Mouse (Mus musculus) MEL (cell line): ENCODE measurements at regions not wholly inside any gene's neighbourhood (a gene's known extent, or its start where the extent isn't known, plus 50 kb on each side); places are given as distances from the start of the nearest gene placed in this dataset.

Experiments used
- DNase-seq: peaks from one replicate; pipeline ENCODE4 v3.0.0; 2011; ENCODE audit warnings: low read depth, low spot score
- H3K27ac ChIP-seq: 2 replicates; pipeline ENCODE4 v1.5.1; 2012; ENCODE audit warnings: low read depth, mild to moderate bottlenecking, control low read depth, low read length, moderate library complexity; ENCODE audit not compliant: control insufficient read depth
- H3K27me3 ChIP-seq, 2 experiments: fragments of 150-350 bp in 1 of 2; sonication (generic) in 1 of 2; 2 replicates each; pipeline ENCODE4 v1.6.1; 2012; ENCODE audit warnings: low read length in 2 of 2, mild to moderate bottlenecking in 2 of 2, improper control_type of control experiment in 1 of 2, moderate library complexity in 1 of 2; ENCODE audit not compliant: insufficient read depth in 2 of 2, control insufficient read depth in 1 of 2
- H3K36me3 ChIP-seq, 2 experiments: 2 replicates each; pipeline ENCODE4 v1.6.1; 2012 to 2014; ENCODE audit warnings: low read length in 2 of 2, improper control_type of control experiment in 1 of 2, inconsistent platforms in 1 of 2, mild to moderate bottlenecking in 1 of 2; ENCODE audit not compliant: insufficient read depth in 2 of 2, control insufficient read depth in 1 of 2
- H3K4me1 ChIP-seq, 2 experiments: fragments of 150-350 bp in 1 of 2; sonication (generic) in 1 of 2; 2 replicates each; pipeline ENCODE4 v1.6.1; 2012; ENCODE audit warnings: low read length in 2 of 2, improper control_type of control experiment in 1 of 2, mild to moderate bottlenecking in 1 of 2; ENCODE audit not compliant: insufficient read depth in 2 of 2, control insufficient read depth in 1 of 2
- H3K4me3 ChIP-seq, 2 experiments: fragments of 150-350 bp in 1 of 2; sonication (generic) in 1 of 2; 2 replicates each; pipeline ENCODE4 v1.5.1; 2012; ENCODE audit warnings: low read depth in 2 of 2, low read length in 2 of 2, mild to moderate bottlenecking in 2 of 2, moderate library complexity in 2 of 2, control low read depth in 1 of 2, improper control_type of control experiment in 1 of 2; ENCODE audit not compliant: control insufficient read depth in 1 of 2, insufficient read depth in 1 of 2
- H3K79me2 ChIP-seq: 2 replicates; pipeline ENCODE4 v1.6.1; 2012; ENCODE audit warnings: mild to moderate bottlenecking, low read length, moderate library complexity; ENCODE audit not compliant: control insufficient read depth, poor library complexity, insufficient read depth
- H3K9ac ChIP-seq: 2 replicates; pipeline ENCODE4 v1.6.1; 2012; ENCODE audit warnings: low read depth, mild to moderate bottlenecking, control low read depth, low read length, moderate library complexity; ENCODE audit not compliant: control insufficient read depth, poor library complexity, severe bottlenecking
- H3K9me3 ChIP-seq: fragments of 150-350 bp; sonication (generic); replicated peaks from 2 replicates; pipeline ENCODE4 v1.6.1; 2012; ENCODE audit warnings: mild to moderate bottlenecking, low read length, improper control_type of control experiment, moderate library complexity; ENCODE audit not compliant: insufficient read depth
- BHLHE40 ChIP-seq: IDR thresholded peaks from 2 replicates; pipeline ENCODE4 v1.6.1; 2012; ENCODE audit warnings: low read depth, mild to moderate bottlenecking, inconsistent platforms, low read length, improper control_type of control experiment, borderline replicate concordance
- CTCF ChIP-seq, 3 experiments: IDR thresholded peaks in 2 of 3; conservative IDR thresholded peaks in 1 of 3; 2 replicates each; pipeline ENCODE4 v1.5.1; 2011 to 2012; ENCODE audit warnings: low read length in 3 of 3, low read depth in 2 of 3, mild to moderate bottlenecking in 2 of 3, improper control_type of control experiment in 1 of 3, inconsistent platforms in 1 of 3, mixed read lengths in 1 of 3, moderate library complexity in 1 of 3; ENCODE audit not compliant: control insufficient read depth in 1 of 3, insufficient read depth in 1 of 3, poor library complexity in 1 of 3, severe bottlenecking in 1 of 3
- ELF1 ChIP-seq: IDR thresholded peaks from 2 replicates; pipeline ENCODE4 v1.6.1; 2014; ENCODE audit warnings: low read depth, mild to moderate bottlenecking, inconsistent platforms, low read length, improper control_type of control experiment, moderate library complexity
- HCFC1 ChIP-seq: IDR thresholded peaks from 2 replicates; pipeline ENCODE4 v1.6.1; 2012; ENCODE audit warnings: low read depth, mild to moderate bottlenecking, inconsistent platforms, low read length, improper control_type of control experiment, moderate library complexity
- KAT2A ChIP-seq: conservative IDR thresholded peaks from 2 replicates; pipeline ENCODE4 v1.6.1; 2012; ENCODE audit warnings: low read depth, low read length, improper control_type of control experiment, inconsistent platforms
- MAFK ChIP-seq: IDR thresholded peaks from 2 replicates; pipeline ENCODE4 v1.6.1; 2011; ENCODE audit warnings: low read depth, mild to moderate bottlenecking, low read length, improper control_type of control experiment, borderline replicate concordance
- MEF2A ChIP-seq: IDR thresholded peaks from 2 replicates; pipeline ENCODE4 v1.6.1; 2014; ENCODE audit warnings: low read depth, mild to moderate bottlenecking, inconsistent platforms, low read length, improper control_type of control experiment; ENCODE audit not compliant: poor library complexity, insufficient replicate concordance, severe bottlenecking; ENCODE audit errors: extremely low read depth
- NELFE ChIP-seq: IDR thresholded peaks from 2 replicates; pipeline ENCODE4 v1.6.1; 2011; ENCODE audit warnings: low read depth, low read length, improper control_type of control experiment
- POLR2AphosphoS2 ChIP-seq: IDR thresholded peaks from 2 replicates; pipeline ENCODE4 v1.6.1; 2011; ENCODE audit warnings: low read length, improper control_type of control experiment
- RCOR1 ChIP-seq: IDR thresholded peaks from 2 replicates; pipeline ENCODE4 v1.6.1; 2012; ENCODE audit warnings: low read depth, mild to moderate bottlenecking, inconsistent platforms, low read length, improper control_type of control experiment
- SIN3A ChIP-seq: IDR thresholded peaks from 2 replicates; pipeline ENCODE4 v1.6.1; 2012; ENCODE audit warnings: low read length, improper control_type of control experiment, inconsistent platforms
- SMC3 ChIP-seq: IDR thresholded peaks from 2 replicates; pipeline ENCODE4 v1.6.1; 2011; ENCODE audit warnings: low read depth, low read length, improper control_type of control experiment
- TBP ChIP-seq: IDR thresholded peaks from 2 replicates; pipeline ENCODE4 v1.8.0; 2011; ENCODE audit warnings: low read depth, low read length, improper control_type of control experiment
- ZC3H11A ChIP-seq: IDR thresholded peaks from 2 replicates; pipeline ENCODE4 v1.6.1; 2012; ENCODE audit warnings: low read depth, mild to moderate bottlenecking, inconsistent platforms, low read length, improper control_type of control experiment
- ZMIZ1 ChIP-seq: IDR thresholded peaks from 2 replicates; pipeline ENCODE4 v1.6.1; 2012; ENCODE audit warnings: low read depth, mild to moderate bottlenecking, inconsistent platforms, low read length, improper control_type of control experiment, moderate library complexity

DNA sequence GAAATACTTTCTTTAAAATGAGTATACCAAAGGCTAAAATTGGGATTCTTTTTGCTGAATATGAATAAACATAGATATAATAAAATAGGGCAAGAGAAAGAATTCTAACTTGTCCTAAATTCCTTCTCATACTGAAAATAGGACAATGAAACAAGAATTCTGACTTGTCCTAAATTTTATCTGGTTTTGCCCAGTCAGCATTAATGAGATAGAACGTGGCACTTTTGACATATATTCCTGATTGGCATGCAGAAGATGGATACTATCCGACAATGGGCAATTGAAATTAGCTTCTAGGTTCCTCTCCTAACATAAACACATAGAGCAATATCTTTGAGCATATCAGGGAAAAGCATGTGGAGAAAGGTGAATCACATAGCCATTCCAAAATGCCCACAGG lies 1090.2 kb upstream of the Cdh8 start:
- TF ChIP-seq POLR2AphosphoS2: no peak
- 0 out of 2 replicates have a peak, but pooled peaks have one; percentile 38 for TF ChIP-seq MAFK

DNA sequence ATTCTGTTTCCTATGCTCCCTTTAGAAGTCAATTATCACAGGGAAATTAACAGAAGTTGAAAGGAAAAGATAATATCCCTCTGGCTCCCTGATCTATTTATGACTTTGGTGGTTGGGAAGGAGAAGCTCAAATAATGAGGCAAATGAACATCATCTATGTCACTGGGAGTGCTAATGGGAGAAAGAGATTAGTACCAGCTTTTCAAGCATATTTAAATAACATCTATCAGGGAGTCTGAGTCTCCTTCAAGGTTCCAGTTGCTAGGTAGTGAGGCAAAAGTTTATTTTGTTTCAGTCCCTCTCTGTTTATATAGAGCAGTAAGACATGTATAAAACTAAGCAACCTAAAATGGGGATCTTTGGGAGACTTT lies 1084.1 kb upstream of the Cdh8 start:
- Histone ChIP-seq H3K27ac (no peak overlapping the region), H3K4me1 (no peaks in the 10 kb centered on the region), H3K36me3 (no peaks in the 10 kb centered on the region), H3K9me3 (no peaks in the 10 kb centered on the region), H3K4me3 (no peak overlapping the region), H3K79me2 (no peaks in the 10 kb centered on the region), H3K9ac (no peak overlapping the region), H3K27me3 (no peaks in the 10 kb centered on the region)
- DNase-seq: no peak
- no peak for TF ChIP-seq SIN3A
- TF ChIP-seq KAT2A: no peak
- TF ChIP-seq ELF1: no peak
- no peak for TF ChIP-seq NELFE
- TF ChIP-seq ZC3H11A: no peak
- no peak for TF ChIP-seq BHLHE40
- no peak for TF ChIP-seq MEF2A
- TF ChIP-seq CTCF (IDR thresholded peaks at IDR 0.05 in 2 of 3, conservative IDR thresholded peaks at IDR 0.05 in 1 of 3; ENCODE audit: control insufficient read depth in 1 of 3, insufficient read depth in 1 of 3, low read depth in 2 of 3, low read length in 3 of 3, poor library complexity in 1 of 3, severe bottlenecking in 1 of 3): no peak
- no peak for TF ChIP-seq TBP
- TF ChIP-seq SMC3: no peak
- TF ChIP-seq HCFC1: no peak

More for the DNA sequence above, 1090.2 kb upstream of the Cdh8 start:
- no peak overlapping the region for H3K4me3 ChIP-seq
- H3K79me2 ChIP-seq: no peaks in the 10 kb centered on the region
- H3K4me1 ChIP-seq: no peaks in the 10 kb centered on the region
- H3K27ac ChIP-seq: no peak overlapping the region
- H3K9ac ChIP-seq: no peak overlapping the region
- no peaks in the 10 kb centered on the region for H3K36me3 ChIP-seq
- no peaks in the 10 kb centered on the region for H3K27me3 ChIP-seq
- H3K9me3 ChIP-seq: no peaks in the 10 kb centered on the region
- no peak for DNase-seq

DNA sequence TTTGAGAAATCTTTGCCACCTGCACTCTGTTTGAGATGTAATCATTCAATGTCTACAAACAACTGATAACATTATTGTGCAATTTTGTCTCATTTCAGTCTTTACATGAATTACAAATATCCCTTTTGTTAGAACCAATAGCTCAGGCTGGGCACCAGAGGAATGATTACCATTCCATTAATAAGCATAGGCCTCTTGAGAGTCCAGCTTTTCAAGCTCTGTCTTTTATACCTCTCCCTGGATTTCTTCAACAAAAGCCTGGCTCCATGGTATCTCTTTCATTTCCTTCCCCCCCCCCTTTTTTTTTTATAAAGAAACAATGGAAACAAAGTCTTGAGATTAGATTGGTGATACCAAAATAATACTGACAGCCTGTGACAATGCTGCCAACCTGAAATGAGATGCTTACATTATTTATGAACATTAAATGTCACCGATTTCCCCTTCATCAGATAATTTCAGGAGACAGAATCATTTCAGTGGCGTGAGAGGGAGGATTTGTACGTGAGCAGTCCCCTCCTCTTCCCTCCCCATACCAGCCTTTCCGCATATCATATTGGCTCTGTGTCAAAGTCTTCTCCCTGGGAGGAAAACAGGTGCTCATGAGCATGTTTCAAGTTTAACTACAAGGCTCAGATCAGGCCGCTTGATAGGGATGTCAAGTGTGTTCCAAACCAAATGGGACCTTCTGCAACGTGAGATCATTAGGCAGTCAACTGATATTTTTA lies 1083.5 kb upstream of the Cdh8 start:
- TF ChIP-seq ZMIZ1: no peak
- TF ChIP-seq RCOR1: no peak
- H3K36me3 ChIP-seq: no peaks in the 10 kb centered on the region
- no peak overlapping the region for H3K27ac ChIP-seq
- H3K9me3 ChIP-seq: no peaks in the 10 kb centered on the region
- H3K79me2 ChIP-seq: no peaks in the 10 kb centered on the region
- no peaks in the 10 kb centered on the region for H3K27me3 ChIP-seq
- H3K4me1 ChIP-seq: no peaks in the 10 kb centered on the region
- no peak for DNase-seq
- no peak overlapping the region for H3K4me3 ChIP-seq
- no peak overlapping the region for H3K9ac ChIP-seq
